Mouse (Mus musculus) midbrain, postnatal 0 days (tissue): Measurements from ENCODE around the gene Pno1. TPM values are rescaled to one million over a fixed set of nuclear protein-coding genes. Genes with fewer than 3 reads are reported as not detected.

Experiments
- ATAC-seq: fragments of 200-750 bp; cut with Nextera tagmentation; 2 replicates; pipeline ENCODE4 v1.8.0; 2017; ENCODE audit warnings: moderate number of reproducible peaks, mild to moderate bottlenecking, moderate TSS enrichment, moderate library complexity; ENCODE audit not compliant: low FRiP score
- DNase-seq: peaks from one replicate; pipeline ENCODE4 v3.0.0-alpha.2; 2015; ENCODE audit warnings: low spot score
- H3K27ac ChIP-seq: fragments of 300-500 bp; sonication (generic); 2 replicates; pipeline ENCODE4 v1.5.1; 2014; ENCODE audit warnings: low read depth, mild to moderate bottlenecking, low read length, mixed read lengths
- H3K27me3 ChIP-seq: fragments of 300-500 bp; sonication (generic); 2 replicates; pipeline ENCODE4 v1.6.1; 2014; ENCODE audit warnings: low read length, control low read depth, mixed read lengths; ENCODE audit not compliant: insufficient read depth
- H3K36me3 ChIP-seq: fragments of 300-500 bp; sonication (generic); 2 replicates; pipeline ENCODE4 v1.6.1; 2014; ENCODE audit warnings: low read length, control low read depth, mixed read lengths; ENCODE audit not compliant: insufficient read depth
- H3K4me1 ChIP-seq: fragments of 300-500 bp; sonication (generic); 2 replicates; pipeline ENCODE4 v1.6.1; 2014; ENCODE audit warnings: mild to moderate bottlenecking, control low read depth, antibody characterized with exemption, low read length, mixed read lengths; ENCODE audit not compliant: insufficient read depth
- H3K4me2 ChIP-seq: fragments of 300-500 bp; sonication (generic); 2 replicates; pipeline ENCODE4 v1.6.1; 2014; ENCODE audit warnings: low read depth, mild to moderate bottlenecking, low read length, mixed read lengths; ENCODE audit not compliant: poor library complexity, severe bottlenecking
- H3K4me3 ChIP-seq: fragments of 300-500 bp; sonication (generic); 2 replicates; pipeline ENCODE4 v1.5.1; 2014; ENCODE audit warnings: low read depth, mild to moderate bottlenecking, low read length, moderate library complexity
- H3K9ac ChIP-seq: fragments of 300-500 bp; sonication (generic); replicated peaks from 2 replicates; pipeline ENCODE4 v1.6.1; 2014; ENCODE audit warnings: mild to moderate bottlenecking, low read length, moderate library complexity, mixed read lengths; ENCODE audit not compliant: poor library complexity, severe bottlenecking
- H3K9me3 ChIP-seq: fragments of 300-500 bp; sonication (generic); 2 replicates; pipeline ENCODE4 v1.6.1; 2016; ENCODE audit warnings: low read length, control low read depth
- CTCF ChIP-seq: IDR thresholded peaks from 2 replicates; pipeline ENCODE4 v1.5.1; 2016; ENCODE audit warnings: antibody characterized with exemption, mild to moderate bottlenecking
- WGBS: fragments of 180-500 bp; shearing (Covaris S2); extraction: QIAGEN DNeasy Blood & Tissue Kit; methylation state at CpG from one replicate; pipeline ENCODE4 v1.1.7; 2014; 5-methylcytosine and 5-hydroxymethylcytosine counted together
- polyA plus RNA-seq: library from polyadenylated mRNA; unstranded; fragments of >200 nt; fragmentation: Nextera tagmentation; extraction: Ambion mirVana; gene quantifications from 2 replicates; pipeline ENCODE4 v1.2.1, GENCODE M21; 2015
- total RNA-seq: library from RNA; depleted of rRNA; stranded (reverse); fragments of >200 nt; gene quantifications from 2 replicates; pipeline ENCODE4 v1.2.3, GENCODE M21; 2014

The Pno1 gene
- total and polyA plus RNA-seq, 2 experiments from 2014 or later = 29.0 to 53.5 TPM

DNA sequence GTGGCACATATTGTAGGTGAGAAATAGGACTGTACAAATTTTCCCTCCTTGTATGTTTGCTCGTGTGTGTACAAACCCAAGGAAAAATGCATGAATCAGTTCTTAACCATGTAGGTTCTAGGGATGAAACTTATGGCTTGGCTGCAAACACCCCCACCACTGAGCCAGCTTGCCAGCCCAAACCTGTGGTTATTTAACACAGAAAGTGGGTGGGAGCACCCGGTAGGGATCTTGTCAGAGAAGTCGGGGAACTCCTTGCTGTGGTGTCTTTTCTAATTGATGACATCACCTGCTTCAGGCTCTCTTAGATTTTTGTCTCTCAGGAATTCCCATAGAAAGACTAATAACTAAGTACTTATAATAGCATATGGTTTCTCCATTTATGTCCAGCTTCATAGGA, 23.7 kb downstream of the Pno1 start:
- ATAC-seq (no peak), DNase-seq (no peak)
- Histone ChIP-seq H3K4me1 (no peaks in the 10 kb centered on the region), H3K9me3 (no peaks in the 10 kb centered on the region), H3K36me3 (no peaks in the 10 kb centered on the region), H3K4me2 (no peak overlapping the region), H3K9ac (no peak overlapping the region), H3K27ac (no peak overlapping the region), H3K4me3 (no peak overlapping the region), H3K27me3 (no peaks in the 10 kb centered on the region)
- WGBS = 88% methylated on average over 3 of the region's 3 CpGs
- TF ChIP-seq CTCF = no peak

DNA sequence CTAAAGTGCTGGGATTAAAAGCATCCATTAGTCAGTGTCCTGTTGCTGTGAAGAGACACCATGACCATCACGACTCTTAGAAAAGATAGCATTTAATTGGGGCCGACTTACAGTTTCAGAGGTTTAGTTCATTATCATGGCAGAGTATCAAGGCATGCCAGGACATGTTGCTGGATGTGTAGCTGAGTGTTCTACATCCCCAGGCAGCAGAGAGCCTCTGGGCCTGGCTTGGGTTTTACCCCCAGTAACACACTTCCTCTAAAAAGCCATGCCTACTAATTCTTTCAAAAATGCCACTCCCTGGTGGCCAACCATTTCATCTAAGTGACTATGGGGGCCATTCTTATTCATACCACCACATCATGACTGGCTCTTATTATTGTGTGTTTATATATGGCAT, 28.2 kb downstream of the Pno1 start:
- no peak for ATAC-seq
- no peaks in the 10 kb centered on the region for H3K4me1 ChIP-seq
- WGBS = 98% methylated on average over 2 of the region's 2 CpGs
- H3K4me2 ChIP-seq = no peak overlapping the region
- H3K27ac ChIP-seq = no peak overlapping the region
- no peak overlapping the region for H3K4me3 ChIP-seq
- TF ChIP-seq CTCF = no peak
- no peaks in the 10 kb centered on the region for H3K36me3 ChIP-seq
- H3K27me3 ChIP-seq = no peaks in the 10 kb centered on the region
- H3K9ac ChIP-seq = no peak overlapping the region
- DNase-seq = no peak
- H3K9me3 ChIP-seq = no peaks in the 10 kb centered on the region

DNA sequence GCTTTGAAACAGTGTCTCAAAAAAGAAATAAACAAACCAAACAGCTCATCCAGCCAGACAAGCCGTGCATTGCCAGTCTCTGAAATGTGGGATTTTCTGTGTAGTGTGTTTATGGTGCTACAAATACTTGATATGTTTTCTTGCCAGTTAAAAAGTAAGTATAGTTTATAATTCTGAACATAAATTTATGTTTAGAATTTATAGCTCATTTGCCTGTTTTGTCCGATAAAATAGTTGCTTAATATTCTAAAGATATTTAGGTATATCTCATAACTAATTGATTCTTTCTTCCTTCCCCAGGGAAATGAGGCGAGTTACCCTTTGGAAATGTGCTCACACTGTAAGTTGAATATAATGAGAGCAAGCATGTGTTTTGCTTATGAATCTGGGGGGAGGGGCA, 29.6 kb downstream of the Pno1 start, which contains the start of gene Wdr92:
Gene Wdr92, plus strand, starts transcription at position 301 of the 400 bp plus-strand sequence.
- no peaks in the 10 kb centered on the region for H3K9me3 ChIP-seq
- H3K27me3 ChIP-seq = no peaks in the 10 kb centered on the region
- H3K36me3 ChIP-seq = no peaks in the 10 kb centered on the region
- no peak for ATAC-seq
- H3K4me1 ChIP-seq = no peaks in the 10 kb centered on the region
- H3K9ac ChIP-seq = no peak within 1 kb of the TSS
- TF ChIP-seq CTCF = no peak
- no peak within 1 kb of the TSS for H3K4me2 ChIP-seq
- DNase-seq = no peak
- no peak within 1 kb of the TSS for H3K4me3 ChIP-seq
- no peak within 1 kb of the TSS for H3K27ac ChIP-seq
- WGBS = 67% methylated on average over 3 of the region's 3 CpGs

DNA sequence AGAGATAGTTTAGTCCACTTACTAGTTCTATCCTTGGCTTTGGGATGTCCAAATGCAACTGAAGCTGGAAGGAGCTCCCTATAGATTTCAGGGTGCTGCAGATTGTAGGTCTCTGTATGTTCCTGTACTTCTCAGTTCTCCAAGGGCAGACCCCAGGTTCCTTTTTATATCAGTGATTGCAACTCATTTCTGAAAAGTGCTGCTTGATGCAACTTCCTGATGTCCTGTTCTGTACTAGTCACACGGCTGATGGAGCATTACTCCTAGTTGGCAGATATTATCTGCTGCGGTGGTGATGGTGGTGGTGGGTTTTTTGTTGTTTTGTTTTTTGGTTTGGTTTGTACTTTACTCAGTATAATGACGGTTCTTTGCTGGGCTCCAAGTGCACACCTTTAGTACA, 30.6 kb downstream of the Pno1 start:
- no peak for ATAC-seq
- DNase-seq = no peak
- H3K9me3 ChIP-seq = no peaks in the 10 kb centered on the region

DNA sequence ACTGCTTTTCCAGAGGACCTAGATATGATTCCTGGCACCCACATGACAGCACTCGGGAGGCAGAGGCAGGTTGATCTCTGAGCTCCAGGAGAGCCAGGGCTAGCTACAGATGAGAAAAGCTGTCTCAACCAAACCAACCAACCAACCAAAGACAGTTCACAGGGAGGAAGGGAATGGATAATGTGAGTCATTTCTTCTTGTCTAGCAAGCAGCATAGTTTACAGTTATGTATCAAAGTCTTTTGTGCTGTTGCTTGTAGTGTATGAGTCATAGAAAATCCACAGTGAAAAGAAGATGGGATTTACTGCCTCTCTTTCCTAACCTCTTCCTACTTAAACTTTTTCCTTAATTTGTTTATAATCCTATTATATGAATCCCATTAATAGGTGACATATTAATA, 34.7 kb downstream of the Pno1 start:
- 100% methylated on average over 1 of the region's 1 CpGs for WGBS
- Histone ChIP-seq H3K36me3 (no peaks in the 10 kb centered on the region), H3K9me3 (no peaks in the 10 kb centered on the region), H3K27me3 (no peaks in the 10 kb centered on the region), H3K4me2 (no peak overlapping the region), H3K4me1 (no peaks in the 10 kb centered on the region), H3K27ac (no peak overlapping the region), H3K4me3 (no peak overlapping the region), H3K9ac (no peak overlapping the region)
- DNase-seq = no peak
- ATAC-seq = no peak
- TF ChIP-seq CTCF = no peak

More for the DNA sequence above, 30.6 kb downstream of the Pno1 start:
- H3K36me3 ChIP-seq = no peaks in the 10 kb centered on the region
- no peak overlapping the region for H3K27ac ChIP-seq
- no peak overlapping the region for H3K4me3 ChIP-seq
- H3K4me1 ChIP-seq = no peaks in the 10 kb centered on the region
- no peaks in the 10 kb centered on the region for H3K27me3 ChIP-seq
- WGBS = 91% methylated on average over 3 of the region's 3 CpGs
- TF ChIP-seq CTCF = no peak
- no peak overlapping the region for H3K9ac ChIP-seq
- no peak overlapping the region for H3K4me2 ChIP-seq

GRCm38 (mm10) chr11:17172300-17172699, 39.1 kb downstream of the Pno1 start:
- no peak for DNase-seq
- Histone ChIP-seq H3K9ac (no peak overlapping the region), H3K27me3 (no peaks in the 10 kb centered on the region), H3K36me3 (no peaks in the 10 kb centered on the region), H3K4me1 (peaks cover 3% of the 10 kb centered on the region; the same call in 1 of the 2 replicates), H3K9me3 (no peaks in the 10 kb centered on the region), H3K27ac (no peak overlapping the region), H3K4me3 (no peak overlapping the region), H3K4me2 (no peak overlapping the region)
- no peak for ATAC-seq
- 96% methylated on average over 4 of the region's 4 CpGs for WGBS
- TF ChIP-seq CTCF = no peak
